Mouse (Mus musculus) kidney, adult 2 months (tissue): ENCODE measurements around the gene 2310022A10Rik. TPM values are rescaled to one million over a fixed set of nuclear protein-coding genes. Genes with fewer than 3 reads are reported as not detected.

Experiments
- DNase-seq: peaks from one replicate; pipeline ENCODE4 v3.0.0; 2021
- H3K27ac ChIP-seq: fragments of 200-500 bp; 2 replicates; pipeline ENCODE4 v1.5.1; 2012; ENCODE audit warnings: low read depth, low read length, control low read depth, inconsistent platforms; ENCODE audit not compliant: insufficient read depth
- H3K27me3 ChIP-seq: fragments of 200-500 bp; replicated peaks from 2 replicates; pipeline ENCODE4 v1.6.1; 2012; ENCODE audit warnings: mild to moderate bottlenecking, moderate library complexity, low read length, inconsistent platforms; ENCODE audit not compliant: control insufficient read depth, insufficient read depth
- H3K36me3 ChIP-seq: fragments of 200-500 bp; 2 replicates; pipeline ENCODE4 v1.6.1; 2012; ENCODE audit warnings: mild to moderate bottlenecking, moderate library complexity, low read length, inconsistent platforms; ENCODE audit not compliant: control insufficient read depth, insufficient read depth
- H3K4me1 ChIP-seq: fragments of 200-500 bp; 2 replicates; pipeline ENCODE4 v1.6.1; 2011; ENCODE audit warnings: low read length; ENCODE audit not compliant: control insufficient read depth, insufficient read depth
- H3K4me3 ChIP-seq: fragments of 200-500 bp; 2 replicates; pipeline ENCODE4 v1.5.1; 2011; ENCODE audit warnings: mild to moderate bottlenecking, low read depth, low read length, control low read depth; ENCODE audit not compliant: insufficient read depth
- CTCF ChIP-seq: fragments of 200-500 bp; conservative IDR thresholded peaks from 2 replicates; pipeline ENCODE4 v1.5.1; 2011; ENCODE audit warnings: low read depth, mild to moderate bottlenecking, control low read depth, low read length, moderate library complexity, mixed read lengths; ENCODE audit not compliant: insufficient read depth, insufficient read length
- POLR2A ChIP-seq: fragments of 200-500 bp; IDR thresholded peaks from one replicate; pipeline ENCODE4 v1.6.1; 2011; ENCODE audit warnings: low read depth, low read length, control low read depth
- WGBS: fragments of 180-500 bp; shearing (Covaris S2); methylation state at CpG from one replicate; pipeline ENCODE4 v1.1.7; 2018; 5-methylcytosine and 5-hydroxymethylcytosine counted together
- polyA plus RNA-seq: library from polyadenylated mRNA; depleted of rRNA; stranded (reverse); fragments of >200 nt; gene quantifications from 2 replicates; pipeline ENCODE4 v1.2.3, GENCODE M21; 2012

Gene 2310022A10Rik
- polyA plus RNA-seq, 1 experiment = 19.3 TPM

DNA sequence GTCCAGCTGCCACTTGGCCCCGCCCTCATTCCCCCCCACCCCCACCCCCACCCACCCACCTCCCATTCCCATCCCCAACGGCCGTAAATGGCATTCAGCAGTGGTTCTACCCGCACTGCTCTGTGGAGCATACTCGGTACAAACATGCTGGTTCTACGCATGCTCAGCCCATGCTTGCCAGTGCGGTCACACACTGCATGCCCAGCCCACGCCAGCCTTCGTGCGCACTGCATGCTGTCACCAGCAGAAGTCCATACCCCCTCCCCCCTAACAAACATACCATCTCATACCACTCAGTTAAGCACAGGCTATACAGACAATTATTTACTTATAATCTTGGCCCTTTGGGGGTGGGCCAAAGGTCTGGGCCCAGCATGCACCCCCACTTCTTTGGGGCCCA lies 21.3 kb upstream of the 2310022A10Rik start:
- DNase-seq = no peak
- 85% methylated on average over 10 of the region's 10 CpGs for WGBS
- Histone ChIP-seq H3K27ac (no peak overlapping the region), H3K4me3 (no peak overlapping the region), H3K36me3 (no peaks in the 10 kb centered on the region), H3K27me3 (no peaks in the 10 kb centered on the region), H3K4me1 (no peaks in the 10 kb centered on the region)
- TF ChIP-seq CTCF (no peak), POLR2A (no peak)

DNA sequence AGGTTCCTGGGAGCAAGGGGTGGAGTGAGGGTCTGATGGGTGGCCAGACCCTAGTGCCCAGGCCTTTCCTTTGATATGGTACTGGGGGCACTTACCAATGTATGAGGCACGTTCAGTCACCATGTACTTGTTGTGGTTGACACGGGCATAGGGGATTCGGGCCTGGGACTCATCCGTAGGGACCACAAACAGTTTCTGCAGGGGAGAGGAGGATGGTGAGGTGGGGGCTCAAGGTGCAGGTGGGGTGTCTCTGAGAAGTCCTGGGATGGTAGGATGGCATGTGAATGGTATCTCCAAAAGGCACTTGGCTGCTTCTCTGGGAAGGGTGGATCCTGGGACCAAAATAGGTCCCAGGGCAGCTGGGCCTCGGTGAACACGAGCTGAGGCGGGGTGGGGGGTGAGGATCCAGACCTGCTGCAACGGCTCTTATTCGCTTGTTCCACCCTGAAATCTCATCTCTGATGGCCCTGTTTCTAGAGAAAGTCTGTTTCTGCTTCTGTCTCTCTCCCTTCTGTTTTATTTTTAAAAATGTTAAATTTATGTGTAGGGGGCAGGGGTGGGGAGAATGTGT lies 20.5 kb upstream of the 2310022A10Rik start:
- Histone ChIP-seq H3K27ac (no peak overlapping the region), H3K36me3 (no peaks in the 10 kb centered on the region), H3K4me1 (no peaks in the 10 kb centered on the region), H3K27me3 (no peaks in the 10 kb centered on the region), H3K4me3 (no peak overlapping the region)
- WGBS = 86% methylated on average over 9 of the region's 9 CpGs
- TF ChIP-seq CTCF = no peak
- TF ChIP-seq POLR2A = no peak
- DNase-seq = no peak

DNA sequence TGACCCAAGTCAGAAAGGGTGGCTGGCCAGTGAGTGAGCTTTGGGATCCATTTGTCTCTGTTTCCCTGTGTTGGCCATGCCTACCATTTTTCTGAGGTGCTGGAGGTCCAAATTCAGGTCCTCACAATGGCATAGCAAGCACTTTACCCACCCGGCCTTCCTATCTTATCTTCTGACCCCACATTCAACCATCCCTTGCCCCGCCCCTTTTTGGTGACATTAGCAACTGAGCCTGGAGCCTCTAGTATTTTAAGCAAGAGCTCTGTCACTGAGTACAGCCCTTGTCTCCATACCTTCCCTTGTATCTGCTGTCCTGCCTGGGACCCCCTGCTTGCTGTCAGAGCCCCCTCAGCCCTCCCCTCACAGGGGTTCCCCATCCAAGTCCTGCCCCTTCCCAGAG lies 17.6 kb upstream of the 2310022A10Rik start:
- no peaks in the 10 kb centered on the region for H3K36me3 ChIP-seq
- no peak overlapping the region for H3K4me3 ChIP-seq
- H3K4me1 ChIP-seq = no peaks in the 10 kb centered on the region
- H3K27ac ChIP-seq = no peak overlapping the region
- TF ChIP-seq CTCF (no peak), POLR2A (no peak)
- WGBS = 90% methylated on average over 2 of the region's 2 CpGs
- DNase-seq = no peak
- H3K27me3 ChIP-seq = no peaks in the 10 kb centered on the region

DNA sequence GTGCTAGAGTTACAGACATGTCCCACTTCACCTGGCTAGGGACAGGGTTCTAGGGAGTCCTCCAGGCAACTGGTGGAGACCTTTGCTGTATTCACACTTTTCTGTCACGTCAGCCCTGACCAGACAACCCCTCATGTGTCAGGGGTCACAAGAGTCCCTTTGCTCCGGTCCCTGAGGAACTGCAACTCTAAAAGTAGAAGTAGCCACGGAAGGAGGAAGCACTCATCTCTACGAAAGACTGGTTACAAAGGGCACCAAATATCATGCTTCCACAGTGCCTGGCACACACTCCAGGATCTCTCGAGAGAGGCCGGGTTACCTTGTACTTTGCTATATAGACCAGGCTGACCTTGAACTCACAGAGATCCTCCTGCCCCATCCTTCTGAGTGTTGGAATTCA lies 16.4 kb upstream of the 2310022A10Rik start:
- Histone ChIP-seq H3K27ac (no peak overlapping the region), H3K36me3 (no peaks in the 10 kb centered on the region), H3K27me3 (no peaks in the 10 kb centered on the region), H3K4me3 (no peak overlapping the region), H3K4me1 (no peaks in the 10 kb centered on the region)
- no peak for TF ChIP-seq CTCF
- TF ChIP-seq POLR2A = no peak
- no peak for DNase-seq
- WGBS = 89% methylated on average over 6 of the region's 6 CpGs

GRCm38 (mm10) chr7:27537998-27538397 lies 15.0 kb upstream of the 2310022A10Rik start:
- H3K27ac ChIP-seq = no peak overlapping the region
- no peaks in the 10 kb centered on the region for H3K36me3 ChIP-seq
- H3K4me1 ChIP-seq = no peaks in the 10 kb centered on the region
- H3K27me3 ChIP-seq = no peaks in the 10 kb centered on the region
- WGBS = 73% methylated on average over 8 of the region's 8 CpGs
- no peak for TF ChIP-seq POLR2A
- TF ChIP-seq CTCF = no peak
- DNase-seq = no peak
- H3K4me3 ChIP-seq = no peak overlapping the region

DNA sequence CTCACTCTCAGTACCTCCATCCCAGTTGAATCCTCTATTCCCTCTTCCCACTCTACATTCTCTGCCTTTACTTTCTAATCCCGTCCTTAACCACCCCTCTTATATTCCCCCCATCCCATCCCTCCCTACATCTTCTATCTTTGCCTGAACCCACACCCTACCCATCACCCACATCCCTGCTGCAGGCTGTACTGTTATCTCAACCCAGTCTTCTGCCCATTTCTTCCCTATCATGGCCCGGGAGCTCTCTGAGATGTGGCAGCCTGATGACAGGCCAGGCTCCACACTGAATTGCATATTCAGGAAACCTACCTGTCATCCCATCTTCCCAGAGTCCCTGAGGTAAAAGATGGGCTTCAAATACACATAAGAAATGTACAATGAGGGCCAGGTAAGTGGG lies 14.2 kb upstream of the 2310022A10Rik start:
- no peak overlapping the region for H3K4me3 ChIP-seq
- no peaks in the 10 kb centered on the region for H3K36me3 ChIP-seq
- H3K27ac ChIP-seq = no peak overlapping the region
- WGBS = 85% methylated on average over 2 of the region's 2 CpGs
- no peak for DNase-seq
- TF ChIP-seq POLR2A (no peak), CTCF (no peak)
- H3K4me1 ChIP-seq = no peaks in the 10 kb centered on the region
- H3K27me3 ChIP-seq = no peaks in the 10 kb centered on the region

- no peaks in the 10 kb centered on the region for H3K36me3 ChIP-seq
- H3K4me3 ChIP-seq = no peak overlapping the region
- DNase-seq = no peak
- TF ChIP-seq CTCF (no peak), POLR2A (no peak)
- 82% methylated on average over 2 of the region's 2 CpGs for whole genome bisulfite sequencing
- H3K4me1 ChIP-seq = no peaks in the 10 kb centered on the region
- no peak overlapping the region for H3K27ac ChIP-seq
- H3K27me3 ChIP-seq = no peaks in the 10 kb centered on the region
These were observed 12.5 kb upstream of the 2310022A10Rik start for GRCm38 (mm10) chr7:27540521-27540920.

GRCm38 (mm10) chr7:27540935-27541334 lies 12.1 kb upstream of the 2310022A10Rik start:
- no peak for DNase-seq
- Histone ChIP-seq H3K4me1 (no peaks in the 10 kb centered on the region), H3K27ac (no peak overlapping the region), H3K4me3 (no peak overlapping the region), H3K27me3 (no peaks in the 10 kb centered on the region), H3K36me3 (no peaks in the 10 kb centered on the region)
- WGBS = 94% methylated on average over 6 of the region's 6 CpGs
- no peak for TF ChIP-seq POLR2A
- TF ChIP-seq CTCF = no peak
